Mouse (Mus musculus) bone marrow macrophage, adult 2 months (primary cell): ENCODE results near the gene R3hdml. TPM values are rescaled to one million over a fixed set of nuclear protein-coding genes. Genes with fewer than 3 reads are reported as not detected.

Experiments used
- H3K27ac ChIP-seq: 2 replicates; pipeline ENCODE4 v1.5.1; 2012; ENCODE audit warnings: low read depth, low read length; ENCODE audit not compliant: insufficient read depth
- H3K4me1 ChIP-seq: 2 replicates; pipeline ENCODE4 v1.6.1; 2012; ENCODE audit warnings: low read length; ENCODE audit not compliant: control insufficient read depth, insufficient read depth
- H3K4me3 ChIP-seq: 2 replicates; pipeline ENCODE4 v1.5.1; 2012; ENCODE audit warnings: mild to moderate bottlenecking, low read length, moderate library complexity; ENCODE audit not compliant: insufficient read depth
- CTCF ChIP-seq: IDR thresholded peaks from 2 replicates; pipeline ENCODE4 v1.5.1; 2012; ENCODE audit warnings: low read depth, mild to moderate bottlenecking, low read length, moderate library complexity
- POLR2A ChIP-seq: IDR thresholded peaks from 2 replicates; pipeline ENCODE4 v1.6.1; 2012; ENCODE audit warnings: mild to moderate bottlenecking, low read depth, low read length, borderline replicate concordance
- polyA plus RNA-seq: library from polyadenylated mRNA; stranded (reverse); fragments of >200 nt; gene quantifications from 2 replicates; pipeline ENCODE4 v1.2.4, GENCODE M21; 2012; ENCODE audit not compliant: missing spikeins, insufficient read depth, insufficient read length

The R3hdml gene
- polyA plus RNA-seq, 1 experiment = not detected

DNA sequence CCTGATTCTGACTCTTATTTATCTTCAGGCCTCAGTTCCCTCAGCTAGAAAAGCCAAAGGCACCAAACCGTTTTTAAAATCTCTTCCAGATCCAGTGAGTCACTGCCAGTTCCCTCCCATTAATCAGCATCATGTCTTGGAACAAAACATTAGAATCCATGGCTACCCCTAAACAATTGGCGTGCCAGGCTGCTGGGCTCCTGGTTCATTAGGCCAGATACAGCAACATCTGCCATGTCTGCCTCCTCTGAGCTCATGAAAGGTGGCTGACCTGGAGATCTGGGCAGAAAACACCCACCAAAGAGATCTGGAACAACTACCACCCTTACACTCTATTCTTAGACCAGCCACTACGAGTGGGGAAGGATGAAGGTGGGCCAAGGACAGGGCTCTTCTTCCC, 21.0 kb upstream of the R3hdml start:
- H3K4me1 ChIP-seq = peaks cover 5% of the 10 kb centered on the region
- H3K4me3 ChIP-seq = peak overlapping the region; percentile 89
- H3K27ac ChIP-seq = no peak overlapping the region
- no peak for TF ChIP-seq POLR2A

GRCm38 (mm10) chr2:163471710-163472465, 20.2 kb upstream of the R3hdml start:
- no peak overlapping the region for H3K27ac ChIP-seq
- peaks cover 5% of the 10 kb centered on the region for H3K4me1 ChIP-seq
- TF ChIP-seq POLR2A (no peak), CTCF (no peak)
- H3K4me3 ChIP-seq = peak overlapping the region; percentile 89

DNA sequence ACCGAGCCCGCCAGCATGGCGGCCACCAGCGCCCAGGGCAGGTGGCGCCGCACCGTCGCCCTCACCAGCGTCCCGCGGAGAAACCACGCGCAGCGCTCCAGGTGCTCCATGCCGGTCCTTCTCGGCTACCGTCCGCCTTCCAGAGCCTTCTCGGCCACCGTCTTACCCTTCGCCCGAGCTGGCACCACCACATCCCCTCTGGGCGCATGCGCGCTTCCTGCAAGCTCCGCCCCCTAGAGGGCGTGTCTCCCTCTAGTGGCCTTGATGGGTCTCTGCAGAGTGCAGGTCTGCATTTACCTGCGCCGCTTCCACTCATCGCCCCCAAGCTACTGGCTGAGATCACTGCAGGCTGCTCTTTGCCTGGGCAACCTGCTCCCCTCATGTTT, 19.7 kb upstream of the R3hdml start, which contains the start of gene Fitm2:
TSS of gene Fitm2 (minus strand) at position 164 of the 386 bp plus-strand sequence.
- Histone ChIP-seq H3K4me1 (peaks cover 5% of the 10 kb centered on the region), H3K27ac (no peak within 1 kb of the TSS), H3K4me3 (peak within 1 kb of the TSS; percentile 89)
- peak; percentile 66 for TF ChIP-seq CTCF
- no peak for TF ChIP-seq POLR2A

DNA sequence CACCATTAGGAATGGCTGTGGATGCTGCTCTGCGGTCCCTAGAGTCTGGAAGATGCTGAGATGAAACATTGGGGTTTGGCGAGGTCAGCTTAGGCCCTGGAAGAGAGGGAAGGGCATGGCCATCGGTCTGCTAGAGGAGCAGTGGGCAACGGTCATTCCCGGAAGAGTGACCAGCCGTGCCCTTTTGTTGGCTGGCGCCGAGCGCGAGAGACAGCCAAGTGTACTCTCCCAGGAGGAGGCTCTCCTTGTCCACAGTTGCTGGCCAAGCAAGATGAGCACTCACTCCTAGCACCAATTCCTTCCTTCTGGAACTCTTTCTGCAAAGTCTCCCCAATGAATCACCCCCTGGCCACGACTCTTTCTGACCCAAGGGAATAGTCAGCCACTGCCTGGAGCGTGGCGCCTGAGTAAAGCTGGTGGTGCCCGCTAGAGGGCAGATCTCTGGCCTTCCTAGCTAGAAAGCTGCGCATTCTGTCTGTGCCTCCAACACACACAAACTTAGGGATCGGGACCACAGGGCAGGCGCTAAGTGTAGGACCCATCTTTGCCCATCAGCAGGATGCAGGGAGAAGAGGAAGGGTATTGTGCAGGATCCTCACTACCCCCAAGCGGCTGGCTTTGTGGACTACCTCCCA, 11.8 kb upstream of the R3hdml start:
- H3K4me1 ChIP-seq = no peaks in the 10 kb centered on the region
- H3K27ac ChIP-seq = no peak overlapping the region
- TF ChIP-seq CTCF = peak; percentile 44; the same call in 1 of the 2 replicates
- no peak for TF ChIP-seq POLR2A
- H3K4me3 ChIP-seq = no peak overlapping the region

GRCm38 (mm10) chr2:163481539-163482029, 10.5 kb upstream of the R3hdml start:
- H3K4me1 ChIP-seq = no peaks in the 10 kb centered on the region
- no peak overlapping the region for H3K4me3 ChIP-seq
- no peak overlapping the region for H3K27ac ChIP-seq
- TF ChIP-seq POLR2A (no peak), CTCF (no peak)

- TF ChIP-seq CTCF (no peak), POLR2A (no peak)
- H3K27ac ChIP-seq = no peak overlapping the region
- H3K4me3 ChIP-seq = no peak overlapping the region
- H3K4me1 ChIP-seq = no peaks in the 10 kb centered on the region
Measured at GRCm38 (mm10) chr2:163487360-163487759, 4.8 kb upstream of the R3hdml start.

DNA sequence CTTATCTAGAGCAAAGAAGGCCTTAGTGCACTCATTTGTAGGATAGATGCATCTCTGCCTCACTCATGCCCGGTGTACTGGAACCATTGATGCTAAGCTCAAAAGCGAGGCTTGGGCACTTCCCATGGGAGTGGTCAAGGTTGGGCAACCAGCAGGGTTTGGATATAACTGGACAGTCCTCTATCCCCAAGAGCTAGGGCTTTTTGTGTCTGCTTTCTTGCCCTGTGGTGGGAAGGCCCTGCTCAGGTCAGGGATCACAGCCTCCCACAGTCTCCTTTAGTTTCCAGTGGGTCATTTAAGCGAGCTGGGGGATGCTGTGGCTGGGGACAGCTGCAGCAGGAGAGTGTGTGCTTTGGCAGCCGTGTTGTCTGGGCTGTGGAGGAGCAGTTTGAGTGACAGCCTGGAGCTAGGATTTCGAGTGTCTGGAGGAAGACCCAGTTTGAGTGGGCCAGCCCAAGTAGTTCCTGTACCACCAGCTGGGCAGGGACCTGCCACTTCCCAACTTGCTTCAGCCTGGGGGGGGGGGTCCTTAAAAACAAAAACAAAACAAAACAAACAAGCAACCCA, 2.3 kb upstream of the R3hdml start:
- TF ChIP-seq CTCF (no peak), POLR2A (no peak)
- Histone ChIP-seq H3K4me3 (no peak overlapping the region), H3K4me1 (no peaks in the 10 kb centered on the region), H3K27ac (no peak overlapping the region)

DNA sequence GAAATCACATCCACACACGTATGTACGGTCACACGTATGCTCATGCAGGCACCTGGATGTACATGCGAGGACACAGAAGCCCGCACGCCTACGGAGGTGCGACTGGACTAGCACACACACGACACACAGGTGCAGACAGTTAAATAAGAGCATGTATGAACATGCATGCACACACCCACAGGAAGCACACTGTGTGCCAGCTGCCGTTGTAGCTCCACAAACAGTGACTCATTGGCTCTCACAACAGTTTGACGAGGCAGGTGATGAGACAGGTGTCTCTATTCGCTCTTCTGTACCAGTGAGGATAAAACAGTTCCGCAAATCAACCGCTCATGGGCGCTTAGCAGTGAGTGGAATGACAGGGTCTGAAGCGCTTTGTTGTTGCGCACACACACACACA, 1.5 kb upstream of the R3hdml start:
- TF ChIP-seq CTCF (no peak), POLR2A (no peak)
- no peak overlapping the region for H3K27ac ChIP-seq
- no peak overlapping the region for H3K4me3 ChIP-seq
- H3K4me1 ChIP-seq = no peaks in the 10 kb centered on the region

GRCm38 (mm10) chr2:163491351-163491750, 767 bp upstream of the R3hdml start:
- no peak for TF ChIP-seq CTCF
- TF ChIP-seq POLR2A = no peak
- H3K4me1 ChIP-seq = no peaks in the 10 kb centered on the region
- H3K4me3 ChIP-seq = no peak overlapping the region
- H3K27ac ChIP-seq = no peak overlapping the region

DNA sequence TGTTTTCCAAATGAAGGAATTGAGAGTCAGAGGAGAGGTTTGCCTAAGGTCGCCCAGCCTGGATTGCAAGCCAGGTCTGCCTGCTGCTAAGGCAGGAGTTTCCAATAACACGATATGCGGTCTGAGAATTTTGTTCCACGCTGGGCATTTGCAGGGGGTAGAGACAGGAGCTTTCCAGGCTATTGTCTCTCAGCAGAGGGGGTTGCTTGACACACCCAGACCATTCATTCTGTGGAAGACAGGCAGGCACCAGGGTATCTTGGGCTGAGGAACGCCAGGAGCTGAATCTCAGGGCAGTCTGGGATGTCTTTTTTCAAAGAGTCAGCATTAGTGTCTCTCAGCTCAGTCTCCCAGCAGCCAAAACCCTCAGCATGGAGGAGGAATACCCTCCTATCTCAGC, 913 bp downstream of the R3hdml start:
- Histone ChIP-seq H3K4me1 (no peaks in the 10 kb centered on the region), H3K4me3 (no peak overlapping the region), H3K27ac (no peak overlapping the region)
- TF ChIP-seq CTCF (no peak), POLR2A (no peak)
